Mouse (Mus musculus): ENCODE measurements around the gene St6galnac3.

- no peak for TF ChIP-seq POLR2A (IDR thresholded peaks at IDR 0.05; ENCODE audit: low read depth, low read length)
- TF ChIP-seq CTCF (IDR thresholded peaks at IDR 0.05; ENCODE audit: borderline replicate concordance, insufficient read depth, low read length) = no peak
Observed at GRCm38 (mm10) chr3:153354988-153355297, 370.0 kb downstream of the St6galnac3 start.

Measured in embryonic fibroblast, embryonic 13.5 days (primary cell).